Mouse (Mus musculus): ENCODE measurements at regions not wholly inside any gene's neighbourhood (a gene's known extent, or its start where the extent isn't known, plus 50 kb on each side); places are given as distances from the start of the nearest gene placed in this dataset.

DNA sequence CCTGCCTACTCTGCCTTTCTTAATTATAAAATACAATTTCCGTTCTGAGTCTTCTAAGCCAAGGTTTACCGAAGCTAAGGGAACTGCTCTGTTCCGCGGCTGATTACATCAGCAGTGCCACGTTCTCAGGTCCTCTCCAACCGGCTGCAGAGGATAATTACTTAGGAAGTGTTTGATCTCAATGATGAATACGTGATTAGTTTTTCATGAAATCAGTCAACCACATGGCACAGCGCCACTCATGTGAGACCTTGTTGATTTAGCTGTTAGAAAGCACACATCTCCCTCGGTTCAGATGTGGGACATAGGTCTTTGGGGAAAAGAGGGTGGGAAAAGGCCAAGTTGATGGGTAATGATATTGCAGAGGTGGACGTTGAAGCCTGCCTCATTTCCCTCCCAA, 141.7 kb downstream of the Pou4f1 start:
- Histone ChIP-seq H3K27me3 (ENCODE audit: control insufficient read depth, insufficient read depth, low read length) (no peaks in the 10 kb centered on the region), H3K4me1 (ENCODE audit: control insufficient read depth, insufficient read depth, low read length) (no peaks in the 10 kb centered on the region), H3K27ac (ENCODE audit: low read length) (no peak overlapping the region), H3K9me3 (replicated peaks; ENCODE audit: control insufficient read depth, low read length) (no peaks in the 10 kb centered on the region), H3K9ac (ENCODE audit: low read length) (no peak overlapping the region), H3K4me2 (ENCODE audit: low read depth, low read length) (no peak overlapping the region), H3K36me3 (ENCODE audit: control insufficient read depth, insufficient read depth) (no peaks in the 10 kb centered on the region), H3K4me3 (ENCODE audit: low read length) (no peak overlapping the region)
- 71% methylated on average over 10 of the region's 10 CpGs for WGBS
- no peak for ATAC-seq (replicated peaks; ENCODE audit: extremely low read depth, insufficient read depth, low FRiP score)

DNA sequence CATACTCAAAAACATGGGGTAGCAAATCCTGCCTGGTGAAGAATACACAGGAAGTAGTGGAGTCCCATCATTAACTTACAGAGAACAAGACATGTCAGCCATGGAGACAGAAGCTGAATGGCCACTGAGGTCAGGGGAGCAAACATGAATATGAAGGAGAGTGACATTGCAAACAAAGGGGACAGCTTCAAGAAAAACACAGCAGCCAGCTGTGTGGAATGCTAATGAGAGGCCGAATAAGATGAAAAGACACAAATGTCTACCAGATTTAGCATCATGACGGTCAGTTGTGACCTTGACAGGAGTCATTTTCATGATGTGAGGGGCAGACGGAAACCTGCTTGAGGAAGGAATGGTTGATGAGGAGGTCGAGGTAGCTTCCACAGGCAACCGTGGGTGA, 167.7 kb downstream of the Pou4f1 start:
- Histone ChIP-seq H3K4me3 (ENCODE audit: low read length) (no peak overlapping the region), H3K9me3 (replicated peaks; ENCODE audit: control insufficient read depth, low read length) (no peaks in the 10 kb centered on the region), H3K27me3 (ENCODE audit: control insufficient read depth, insufficient read depth, low read length) (no peaks in the 10 kb centered on the region), H3K9ac (ENCODE audit: low read length) (no peak overlapping the region), H3K36me3 (ENCODE audit: control insufficient read depth, insufficient read depth) (no peaks in the 10 kb centered on the region), H3K4me2 (ENCODE audit: low read depth, low read length) (no peak overlapping the region), H3K27ac (ENCODE audit: low read length) (no peak overlapping the region), H3K4me1 (ENCODE audit: control insufficient read depth, insufficient read depth, low read length) (no peaks in the 10 kb centered on the region)
- no peak for ATAC-seq (replicated peaks; ENCODE audit: extremely low read depth, insufficient read depth, low FRiP score)
- WGBS = 76% methylated on average over 5 of the region's 5 CpGs

DNA sequence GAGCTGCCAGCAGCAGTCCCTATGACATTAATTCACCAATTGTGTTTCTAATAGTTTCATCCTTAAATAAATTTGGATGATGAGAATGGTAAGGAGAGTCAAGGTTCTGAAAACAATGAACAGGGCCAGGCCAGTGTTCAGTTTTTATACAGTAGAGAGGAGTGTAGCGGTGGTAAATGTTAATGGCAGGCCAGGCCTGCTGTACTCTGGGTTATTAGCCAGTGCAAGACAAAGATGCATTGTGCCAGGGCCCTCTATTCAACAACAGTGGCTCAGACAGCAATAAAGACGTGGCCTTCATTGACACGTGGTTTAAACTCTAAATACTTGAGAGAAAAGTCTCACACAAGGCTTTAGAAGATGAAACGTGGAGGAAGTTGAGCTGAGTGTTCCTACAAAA, 169.5 kb downstream of the Pou4f1 start:
- Histone ChIP-seq H3K27me3 (ENCODE audit: control insufficient read depth, insufficient read depth, low read length) (no peaks in the 10 kb centered on the region), H3K9me3 (replicated peaks; ENCODE audit: control insufficient read depth, low read length) (no peaks in the 10 kb centered on the region), H3K27ac (ENCODE audit: low read length) (no peak overlapping the region), H3K36me3 (ENCODE audit: control insufficient read depth, insufficient read depth) (no peaks in the 10 kb centered on the region), H3K4me2 (ENCODE audit: low read depth, low read length) (no peak overlapping the region), H3K9ac (ENCODE audit: low read length) (no peak overlapping the region), H3K4me3 (ENCODE audit: low read length) (no peak overlapping the region), H3K4me1 (ENCODE audit: control insufficient read depth, insufficient read depth, low read length) (no peaks in the 10 kb centered on the region)
- 53% methylated on average over 4 of the region's 4 CpGs for WGBS
- no peak for ATAC-seq (replicated peaks; ENCODE audit: extremely low read depth, insufficient read depth, low FRiP score)

DNA sequence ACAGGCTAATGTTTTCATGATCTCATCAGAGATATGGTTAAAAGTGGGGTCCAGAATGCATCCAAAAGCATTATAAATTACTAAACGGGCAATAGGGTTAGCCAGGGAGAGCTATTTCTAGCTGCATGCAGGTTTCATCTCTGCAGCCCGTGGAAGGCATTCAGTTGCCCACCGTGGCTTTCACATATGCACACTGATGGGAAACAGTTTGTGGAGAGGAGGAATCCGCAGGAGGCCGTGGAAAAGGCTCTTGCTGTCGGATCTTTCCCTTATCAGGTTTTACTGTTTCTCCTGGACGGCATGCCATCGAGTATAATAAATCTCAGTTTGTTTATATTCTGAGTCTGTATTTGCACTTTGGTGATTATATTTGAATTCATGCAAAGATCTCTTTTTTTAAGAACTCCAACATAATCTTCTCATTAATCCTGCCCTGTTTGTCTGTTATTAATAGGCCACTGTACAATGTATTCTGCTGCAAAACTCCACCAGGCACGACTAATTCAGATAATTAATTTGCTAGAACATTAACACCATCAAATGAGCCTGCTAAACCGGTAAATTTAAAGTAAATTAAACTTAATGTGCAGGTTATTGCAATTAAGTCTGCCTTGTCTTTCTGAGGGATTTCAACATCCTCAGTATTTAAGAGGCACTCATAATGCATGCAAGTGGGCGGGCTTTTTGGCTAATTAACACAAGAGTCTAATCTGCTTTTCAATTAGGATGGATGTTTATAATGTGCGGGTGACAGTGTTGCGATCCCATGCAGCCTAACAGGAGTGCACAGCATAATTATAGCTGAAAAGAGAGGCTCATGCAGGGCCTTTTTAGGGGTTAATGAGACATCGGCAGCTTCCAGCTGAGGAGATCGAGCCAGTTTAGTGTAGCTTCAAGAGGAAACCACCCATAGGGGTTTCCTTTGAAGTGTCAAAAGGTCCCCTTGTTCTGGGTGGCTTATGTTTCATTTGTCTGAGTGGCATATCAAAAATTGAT, 170.2 kb downstream of the Pou4f1 start:
- no peaks in the 10 kb centered on the region for H3K36me3 ChIP-seq (ENCODE audit: control insufficient read depth, insufficient read depth)
- H3K27me3 ChIP-seq (ENCODE audit: control insufficient read depth, insufficient read depth, low read length) = no peaks in the 10 kb centered on the region
- no peak overlapping the region for H3K4me3 ChIP-seq (ENCODE audit: low read length)
- no peak for ATAC-seq (replicated peaks; ENCODE audit: extremely low read depth, insufficient read depth, low FRiP score)
- H3K9me3 ChIP-seq (replicated peaks; ENCODE audit: control insufficient read depth, low read length) = no peaks in the 10 kb centered on the region
- no peak overlapping the region for H3K4me2 ChIP-seq (ENCODE audit: low read depth, low read length)
- no peak overlapping the region for H3K27ac ChIP-seq (ENCODE audit: low read length)
- no peaks in the 10 kb centered on the region for H3K4me1 ChIP-seq (ENCODE audit: control insufficient read depth, insufficient read depth, low read length)
- H3K9ac ChIP-seq (ENCODE audit: low read length) = no peak overlapping the region
- WGBS = 62% methylated on average over 15 of the region's 15 CpGs

DNA sequence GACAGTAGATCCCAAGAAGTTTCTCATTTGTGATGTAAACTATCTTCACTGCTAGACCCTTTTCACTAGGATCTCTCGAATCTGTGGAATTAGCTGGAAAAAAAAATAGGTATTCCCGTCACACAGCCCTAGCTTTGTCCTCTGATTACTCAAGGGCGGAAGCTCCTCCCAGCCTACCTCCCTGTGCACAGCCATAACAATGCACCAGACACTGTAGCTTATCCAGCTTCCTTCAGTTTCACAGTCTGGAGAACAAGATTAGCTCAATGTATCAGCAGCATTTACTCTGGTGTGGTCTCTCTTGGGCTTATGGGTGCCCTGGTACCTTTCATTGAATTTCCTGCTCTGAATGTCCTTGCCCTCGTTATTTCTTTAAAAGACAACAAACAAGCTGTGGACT, 174.0 kb downstream of the Pou4f1 start:
- Histone ChIP-seq H3K4me3 (ENCODE audit: low read length) (no peak overlapping the region), H3K27me3 (ENCODE audit: control insufficient read depth, insufficient read depth, low read length) (no peaks in the 10 kb centered on the region), H3K4me2 (ENCODE audit: low read depth, low read length) (no peak overlapping the region), H3K9me3 (replicated peaks; ENCODE audit: control insufficient read depth, low read length) (no peaks in the 10 kb centered on the region), H3K9ac (ENCODE audit: low read length) (no peak overlapping the region), H3K36me3 (ENCODE audit: control insufficient read depth, insufficient read depth) (no peaks in the 10 kb centered on the region), H3K4me1 (ENCODE audit: control insufficient read depth, insufficient read depth, low read length) (no peaks in the 10 kb centered on the region), H3K27ac (ENCODE audit: low read length) (no peak overlapping the region)
- WGBS = 45% methylated on average over 4 of the region's 4 CpGs
- ATAC-seq (replicated peaks; ENCODE audit: extremely low read depth, insufficient read depth, low FRiP score) = no peak

DNA sequence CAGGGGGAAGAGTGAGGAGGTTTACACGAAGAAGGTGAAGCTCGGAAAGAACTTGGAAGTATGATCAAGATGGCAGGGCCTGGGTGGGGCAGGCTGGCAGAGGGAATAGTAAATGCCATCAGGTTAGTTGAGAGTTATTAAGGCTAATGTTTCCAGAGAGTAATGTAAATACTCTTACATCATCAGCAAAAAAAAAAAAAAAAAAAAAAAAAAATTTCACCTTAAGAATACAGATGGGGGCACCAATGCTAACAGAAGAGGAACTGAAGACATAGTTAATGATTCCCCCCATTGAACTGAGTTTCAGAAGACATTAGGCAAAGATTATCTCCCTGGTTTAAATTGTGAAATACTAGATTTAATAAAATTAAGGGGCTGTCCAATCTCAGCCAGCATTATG, 174.7 kb downstream of the Pou4f1 start:
- no peak overlapping the region for H3K4me3 ChIP-seq (ENCODE audit: low read length)
- no peak for ATAC-seq (replicated peaks; ENCODE audit: extremely low read depth, insufficient read depth, low FRiP score)
- no peaks in the 10 kb centered on the region for H3K27me3 ChIP-seq (ENCODE audit: control insufficient read depth, insufficient read depth, low read length)
- H3K9ac ChIP-seq (ENCODE audit: low read length) = no peak overlapping the region
- no peak overlapping the region for H3K27ac ChIP-seq (ENCODE audit: low read length)
- no peaks in the 10 kb centered on the region for H3K36me3 ChIP-seq (ENCODE audit: control insufficient read depth, insufficient read depth)
- WGBS = 91% methylated on average over 2 of the region's 2 CpGs
- no peaks in the 10 kb centered on the region for H3K4me1 ChIP-seq (ENCODE audit: control insufficient read depth, insufficient read depth, low read length)
- H3K9me3 ChIP-seq (replicated peaks; ENCODE audit: control insufficient read depth, low read length) = no peaks in the 10 kb centered on the region
- no peak overlapping the region for H3K4me2 ChIP-seq (ENCODE audit: low read depth, low read length)

DNA sequence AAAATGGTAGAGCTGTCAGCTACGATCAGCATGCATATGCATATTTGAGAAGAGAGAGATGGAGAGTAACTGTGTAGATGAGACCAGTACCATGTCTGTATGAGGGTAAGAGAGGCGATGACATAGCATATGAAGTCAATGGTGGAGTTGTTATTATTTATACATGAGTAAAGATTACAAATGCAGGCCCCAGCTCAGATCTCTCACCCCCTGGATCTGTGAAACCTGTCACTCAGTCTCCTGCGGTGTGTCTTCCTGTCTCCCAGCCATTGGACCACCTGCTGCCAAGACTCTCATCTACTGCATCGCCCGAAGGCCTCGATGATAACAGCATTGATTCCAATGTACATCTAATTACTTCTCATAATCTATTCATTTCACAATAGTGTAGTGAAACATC, 187.4 kb downstream of the Pou4f1 start:
- Histone ChIP-seq H3K9ac (ENCODE audit: low read length) (no peak overlapping the region), H3K4me2 (ENCODE audit: low read depth, low read length) (no peak overlapping the region), H3K4me1 (ENCODE audit: control insufficient read depth, insufficient read depth, low read length) (no peaks in the 10 kb centered on the region), H3K36me3 (ENCODE audit: control insufficient read depth, insufficient read depth) (no peaks in the 10 kb centered on the region), H3K4me3 (ENCODE audit: low read length) (no peak overlapping the region), H3K9me3 (replicated peaks; ENCODE audit: control insufficient read depth, low read length) (no peaks in the 10 kb centered on the region), H3K27ac (ENCODE audit: low read length) (no peak overlapping the region), H3K27me3 (ENCODE audit: control insufficient read depth, insufficient read depth, low read length) (no peaks in the 10 kb centered on the region)
- no peak for ATAC-seq (replicated peaks; ENCODE audit: extremely low read depth, insufficient read depth, low FRiP score)
- 72% methylated on average over 6 of the region's 6 CpGs for WGBS

DNA sequence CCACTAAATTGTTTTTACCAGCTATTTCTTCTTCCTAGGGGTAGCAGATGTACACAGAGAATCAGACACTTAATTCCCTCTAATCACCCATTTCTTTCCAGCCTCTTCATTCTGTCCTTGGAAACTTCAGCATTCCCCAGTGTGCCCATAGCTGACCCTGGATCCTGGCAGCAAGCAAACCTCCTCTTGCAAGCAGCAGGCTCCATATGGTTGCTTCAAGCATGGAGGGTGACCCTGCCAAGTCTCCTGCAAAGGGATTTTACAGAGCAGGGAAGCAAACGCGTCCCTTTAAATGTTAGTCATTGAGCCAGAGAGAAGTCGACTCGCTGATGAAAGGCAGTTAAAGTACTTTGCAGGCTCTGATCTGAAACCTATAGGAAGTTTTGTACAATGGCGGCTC, 187.9 kb downstream of the Pou4f1 start:
- H3K4me2 ChIP-seq (ENCODE audit: low read depth, low read length) = no peak overlapping the region
- no peak overlapping the region for H3K9ac ChIP-seq (ENCODE audit: low read length)
- WGBS = 72% methylated on average over 5 of the region's 5 CpGs
- no peaks in the 10 kb centered on the region for H3K9me3 ChIP-seq (replicated peaks; ENCODE audit: control insufficient read depth, low read length)
- no peak overlapping the region for H3K4me3 ChIP-seq (ENCODE audit: low read length)
- no peaks in the 10 kb centered on the region for H3K36me3 ChIP-seq (ENCODE audit: control insufficient read depth, insufficient read depth)
- no peaks in the 10 kb centered on the region for H3K27me3 ChIP-seq (ENCODE audit: control insufficient read depth, insufficient read depth, low read length)
- H3K27ac ChIP-seq (ENCODE audit: low read length) = no peak overlapping the region
- ATAC-seq (replicated peaks; ENCODE audit: extremely low read depth, insufficient read depth, low FRiP score) = no peak
- H3K4me1 ChIP-seq (ENCODE audit: control insufficient read depth, insufficient read depth, low read length) = no peaks in the 10 kb centered on the region

DNA sequence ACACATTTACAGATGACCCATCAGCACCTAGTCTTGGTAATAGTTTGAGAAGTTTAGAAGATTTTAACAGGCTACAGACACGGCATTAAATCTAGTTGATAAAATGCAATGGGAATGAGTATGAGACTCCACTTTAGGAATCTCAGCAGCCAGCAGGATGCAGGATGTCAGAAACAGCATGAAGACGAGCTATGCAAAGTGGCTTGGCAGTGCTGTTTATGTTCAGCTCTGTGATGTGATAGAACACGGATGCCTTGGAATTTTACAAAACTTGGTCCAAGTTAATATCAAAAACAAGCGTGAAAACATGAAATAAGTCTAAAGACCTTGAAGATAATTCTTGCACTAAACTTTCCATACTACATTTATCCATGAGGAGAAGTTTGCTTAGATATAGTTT, 193.0 kb downstream of the Pou4f1 start:
- no peak for ATAC-seq (replicated peaks; ENCODE audit: extremely low read depth, insufficient read depth, low FRiP score)
- Histone ChIP-seq H3K27ac (ENCODE audit: low read length) (no peak overlapping the region), H3K9ac (ENCODE audit: low read length) (no peak overlapping the region), H3K4me1 (ENCODE audit: control insufficient read depth, insufficient read depth, low read length) (no peaks in the 10 kb centered on the region), H3K4me2 (ENCODE audit: low read depth, low read length) (no peak overlapping the region), H3K9me3 (replicated peaks; ENCODE audit: control insufficient read depth, low read length) (no peaks in the 10 kb centered on the region), H3K27me3 (ENCODE audit: control insufficient read depth, insufficient read depth, low read length) (no peaks in the 10 kb centered on the region), H3K4me3 (ENCODE audit: low read length) (no peak overlapping the region), H3K36me3 (ENCODE audit: control insufficient read depth, insufficient read depth) (no peaks in the 10 kb centered on the region)
- WGBS = 59% methylated on average over 4 of the region's 4 CpGs

Measured in heart, embryonic 16.5 days (tissue).